Mouse (Mus musculus) left cerebral cortex, adult 18-20 months (tissue): Measurements from ENCODE around the gene Bbof1. TPM values are rescaled to one million over a fixed set of nuclear protein-coding genes. Genes with fewer than 3 reads are reported as not detected.

Experiments
- DNase-seq, 2 experiments: peaks; one replicate each; pipeline ENCODE4 v3.0.0; 2021 to 2022; ENCODE audit warnings: low spot score in 2 of 2, mixed read lengths in 1 of 2
- long read RNA-seq, 2 experiments: library from polyadenylated mRNA; stranded (forward); transcript quantifications; one replicate each; pipeline ENCODE4 v2.0.0; 2021
- total RNA-seq, 2 experiments: library from RNA; stranded (reverse); gene quantifications; 2 replicates each; pipeline ENCODE4 v1.2.3; 2021

The Bbof1 gene
- total RNA-seq, result 1 to 10 TPM; 6.5 to 9.7 TPM
- long read RNA-seq, experiment 1, partial matches to known transcripts, result 0 of 6 reads
- long read RNA-seq, experiment 1, other reads (novel, unspliced or antisense), result 3 of 6 reads
- long read RNA-seq, experiment 2, partial matches to known transcripts, result 1 of 5 reads
- long read RNA-seq, experiment 2, other reads (novel, unspliced or antisense), result 2 of 5 reads

DNA sequence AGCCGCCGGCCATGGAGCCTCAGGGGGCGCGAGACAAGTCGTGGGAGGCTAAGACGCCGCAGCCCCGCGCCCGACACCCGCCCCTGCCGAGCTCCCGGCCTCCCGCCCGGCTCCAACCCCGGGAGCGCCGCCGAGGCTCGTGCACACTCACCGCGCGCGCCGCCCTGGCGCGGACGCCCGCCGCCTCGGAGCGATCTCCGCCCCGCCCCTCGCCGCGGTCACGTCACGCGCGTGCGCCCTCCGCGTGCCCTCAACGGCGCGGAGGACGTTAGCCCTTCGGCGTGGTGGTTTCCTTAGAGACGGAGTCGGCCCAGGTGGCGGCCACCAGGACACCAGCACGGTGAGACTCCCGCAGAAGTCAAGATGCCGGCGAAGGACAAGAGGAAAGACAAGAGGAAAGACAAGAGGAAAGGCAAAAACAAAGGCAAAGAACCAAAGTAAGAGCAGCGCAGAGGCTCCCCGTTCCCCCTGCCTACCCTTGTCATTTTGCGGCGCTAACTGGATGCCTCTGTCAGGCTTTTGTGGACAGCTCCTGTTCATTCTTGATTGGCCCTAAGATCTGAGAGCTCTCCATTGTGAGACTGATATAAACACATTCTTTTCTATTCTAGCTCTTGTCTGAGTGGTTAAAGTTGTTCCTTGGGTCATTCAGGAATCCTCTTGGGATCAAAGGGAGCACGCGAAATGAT lies at the start of gene Bbof1, which contains the start of gene Entpd5:
Gene Bbof1 (plus strand): TSS at position 253 of the 689 bp plus-strand sequence.
Gene Entpd5 (minus strand): TSS at position 211 of the 689 bp plus-strand sequence.
- DNase-seq, result peak; percentile 88 to 95

DNA sequence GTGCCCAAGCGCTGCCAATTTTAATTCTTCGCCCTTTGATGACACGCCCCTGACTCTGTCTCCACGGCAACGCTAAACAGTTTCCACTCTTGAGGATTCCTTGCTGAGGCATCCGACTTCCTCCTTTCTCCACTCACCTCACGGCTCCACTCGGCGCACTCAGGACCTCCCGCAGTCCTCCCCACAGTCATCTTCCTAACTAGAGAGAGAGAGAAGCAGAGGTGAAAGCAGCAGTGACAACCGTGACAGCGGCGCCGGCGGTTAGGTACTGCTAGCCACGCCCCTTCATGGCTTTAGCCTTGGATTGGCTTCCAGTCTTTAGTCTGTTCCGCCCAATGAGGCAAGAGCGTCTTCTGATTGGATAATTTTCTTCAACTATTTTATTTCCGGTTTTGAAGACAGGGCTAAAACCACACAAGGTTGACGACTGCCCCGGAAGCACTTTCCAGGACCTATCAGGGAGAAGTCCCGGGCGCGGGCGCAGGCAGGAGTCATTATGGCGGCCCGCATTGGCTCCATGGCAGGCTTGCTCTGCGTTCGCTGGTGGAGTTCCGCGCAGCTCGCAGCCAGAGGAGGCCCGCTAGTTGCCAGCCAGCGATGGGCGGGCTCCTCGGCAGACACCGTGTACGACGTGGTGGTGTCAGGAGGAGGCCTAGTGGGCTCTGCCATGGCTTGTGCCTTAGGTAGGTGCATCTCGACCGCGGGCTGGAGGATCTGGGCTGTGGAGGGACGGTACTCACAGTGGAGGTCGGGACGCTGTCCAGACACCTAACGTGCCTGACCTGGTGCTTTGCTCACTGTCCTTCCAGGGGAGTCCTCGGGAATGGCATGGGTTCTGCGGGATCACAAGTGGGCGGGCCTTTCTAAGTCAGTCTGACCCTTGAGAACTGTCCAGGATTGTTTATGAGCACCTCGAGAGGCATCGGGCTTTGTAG lies 47.0 kb upstream of the Bbof1 start, which contains the start of the genes Coq6 and Fam161b:
Gene Coq6 (plus strand): TSS at position 103 of the 935 bp plus-strand sequence.
Gene Fam161b (minus strand): TSS at position 279 of the 935 bp plus-strand sequence.
- DNase-seq, result peak; percentile 95 to 96

DNA sequence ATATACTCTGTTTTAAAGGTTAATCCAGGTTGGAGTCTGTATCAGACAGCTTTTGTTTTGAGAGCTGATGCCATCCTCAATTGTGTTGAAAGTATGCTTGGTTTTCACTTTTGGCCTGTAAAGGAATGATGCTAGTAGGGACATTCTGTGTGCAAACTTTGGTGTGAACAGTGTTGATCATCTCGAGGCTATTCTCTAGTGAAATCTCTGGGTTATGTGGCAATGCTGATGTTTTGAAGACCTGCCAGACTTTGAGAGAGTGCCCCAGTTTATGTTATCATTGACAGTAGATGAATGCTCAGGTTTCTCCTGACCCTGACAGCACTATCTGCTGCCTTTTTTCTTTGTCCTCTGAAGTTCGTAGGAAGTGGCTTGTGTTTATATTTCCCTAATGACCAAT lies 46.0 kb upstream of the Bbof1 start:
- DNase-seq, result no peak

DNA sequence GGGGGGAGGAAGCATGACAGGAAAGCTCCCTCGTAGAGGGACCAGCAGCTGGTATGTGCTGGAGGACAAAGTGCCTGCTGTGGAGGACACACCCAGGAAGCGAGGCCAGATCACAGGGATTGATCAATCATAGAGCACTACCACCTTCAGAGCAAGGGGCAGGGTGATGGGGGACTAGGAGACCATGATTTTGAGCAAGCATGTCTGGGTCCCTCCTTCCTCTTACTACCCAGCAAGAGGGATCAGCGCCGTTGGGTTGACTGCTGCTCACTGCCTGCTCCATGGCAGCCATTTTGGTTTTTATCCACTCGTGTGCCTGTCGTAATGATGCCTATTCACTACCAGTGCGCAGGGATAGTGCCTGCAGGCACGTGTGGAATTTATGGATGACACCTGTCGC lies 44.6 kb upstream of the Bbof1 start:
- no peak for DNase-seq

DNA sequence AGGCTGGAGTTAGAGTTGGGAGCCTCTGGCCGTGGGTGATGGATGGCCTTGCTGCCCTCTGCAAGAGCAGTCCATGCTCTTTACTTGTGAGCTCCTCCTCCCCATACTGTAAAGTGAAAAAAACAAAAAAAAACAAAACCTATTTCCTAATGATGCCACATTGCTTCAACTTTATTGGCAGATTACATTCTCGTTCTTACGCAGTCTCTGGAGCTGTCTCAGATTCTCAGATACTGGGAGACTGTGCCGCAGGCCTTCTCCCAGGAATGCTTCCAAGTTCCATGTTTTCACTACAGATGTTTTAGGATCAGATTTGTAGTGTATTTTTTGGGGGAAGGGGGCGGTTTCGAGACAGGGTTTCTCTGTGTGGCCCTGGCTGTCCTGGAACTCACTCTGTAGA lies 43.7 kb upstream of the Bbof1 start:
- no peak for DNase-seq

DNA sequence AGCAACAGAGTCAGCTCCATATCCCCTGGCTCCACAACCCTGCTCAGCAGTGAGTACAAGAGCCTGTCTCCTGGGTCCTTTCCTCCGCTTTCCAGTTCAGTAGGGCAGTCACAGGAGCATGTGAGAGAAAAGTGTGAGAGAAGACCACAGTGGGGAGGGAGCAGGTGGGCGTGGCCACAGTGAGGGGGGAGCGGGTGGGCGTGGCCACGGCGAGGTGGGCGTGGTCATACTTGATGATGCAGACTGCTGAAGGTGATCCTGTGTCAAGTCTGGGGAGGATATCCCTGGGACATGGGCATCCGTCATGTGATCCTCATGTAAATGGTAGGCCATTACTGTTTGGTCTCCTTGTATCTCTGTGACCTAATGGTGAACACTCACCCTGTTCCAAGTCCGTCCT lies 41.9 kb upstream of the Bbof1 start:
- no peak for DNase-seq

DNA sequence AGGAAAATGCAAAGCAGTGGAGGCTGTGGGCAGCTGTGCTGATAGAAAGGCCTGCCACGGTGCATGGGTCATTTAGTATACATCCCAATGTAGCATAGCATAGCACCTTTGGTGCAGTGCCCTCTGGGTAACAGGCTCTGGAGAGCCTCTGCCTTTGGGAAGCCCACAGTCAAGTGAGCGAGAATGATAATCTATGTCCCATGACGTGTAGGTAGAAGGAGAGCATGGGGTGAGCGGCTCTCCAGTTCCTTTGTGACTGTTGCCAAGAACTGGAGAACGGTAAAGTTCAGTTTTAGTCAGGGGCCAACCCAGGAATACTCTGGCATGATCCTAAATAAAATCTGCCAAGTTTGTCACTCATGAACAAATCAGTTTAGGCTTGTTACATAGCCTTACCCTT lies 37.2 kb upstream of the Bbof1 start:
- DNase-seq, result no peak

DNA sequence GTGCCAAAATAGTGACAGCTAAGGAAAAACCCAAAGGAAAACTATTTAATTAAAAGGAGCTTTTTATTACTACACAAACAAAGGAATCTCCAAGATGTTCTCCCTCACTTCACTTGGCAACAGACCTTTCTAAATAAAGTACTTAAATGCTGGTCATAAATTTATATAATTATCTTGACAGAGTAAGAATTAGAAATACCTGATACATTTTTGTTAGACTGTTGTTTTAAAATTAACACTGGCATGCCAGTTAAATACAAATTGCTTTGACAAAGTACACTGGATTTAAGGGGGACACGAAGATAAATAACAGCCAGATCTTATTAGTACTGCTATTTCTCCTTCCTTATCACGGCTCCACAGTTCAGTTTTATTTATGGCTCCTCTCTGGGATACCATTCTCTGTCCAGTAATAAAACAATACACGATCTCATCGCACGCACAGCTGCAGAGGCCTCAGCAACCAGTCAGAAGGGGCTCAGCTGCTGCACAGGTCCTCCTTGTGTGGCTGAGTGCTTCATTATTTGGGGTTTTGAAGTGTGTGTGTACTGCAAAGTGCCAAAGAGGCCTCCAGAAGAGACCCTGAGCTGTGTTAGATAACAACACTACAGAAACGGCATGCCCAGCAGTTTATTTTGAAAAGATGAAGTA lies 34.9 kb upstream of the Bbof1 start:
- no peak for DNase-seq

DNA sequence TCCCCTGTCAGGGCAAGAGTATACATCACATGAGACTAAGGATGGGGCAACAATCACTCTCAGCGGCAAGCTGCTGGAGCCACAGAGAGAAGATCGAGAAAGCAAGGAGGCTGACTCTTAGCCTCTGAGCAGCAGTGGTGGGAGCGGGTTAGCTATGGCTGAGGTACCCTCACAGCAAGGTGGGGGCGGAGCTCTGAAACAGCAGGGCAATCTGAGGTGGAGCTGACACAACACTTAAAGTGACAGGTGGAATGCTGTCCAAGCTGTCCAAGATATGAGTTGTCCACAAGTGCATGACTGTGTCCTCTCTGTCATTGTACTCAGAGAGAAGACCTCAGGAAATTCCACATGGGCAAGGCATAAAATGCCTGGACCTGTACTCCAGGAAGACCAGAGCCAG lies 26.5 kb upstream of the Bbof1 start:
- DNase-seq, result no peak

DNA sequence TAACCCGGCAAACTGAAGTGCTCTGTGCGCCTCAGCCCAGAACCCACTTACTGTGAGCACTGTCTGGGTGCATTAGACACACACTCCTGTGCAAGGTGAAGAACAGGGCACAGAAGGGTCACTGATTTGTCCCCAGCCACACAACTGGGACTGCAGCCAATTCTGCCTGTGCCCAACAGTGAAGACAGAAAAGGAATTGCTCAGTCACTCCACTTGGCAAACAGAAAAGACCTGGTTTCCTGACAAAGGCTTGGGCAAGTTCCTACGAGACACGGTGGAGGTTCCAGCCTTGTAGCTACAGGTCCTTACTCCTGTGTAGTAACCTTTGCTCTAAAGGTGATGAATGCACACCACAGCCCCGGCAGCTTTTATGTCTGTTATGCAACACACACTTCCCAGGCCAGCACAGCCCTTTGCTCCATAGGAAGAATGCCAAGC lies 24.2 kb upstream of the Bbof1 start:
- no peak for DNase-seq

DNA sequence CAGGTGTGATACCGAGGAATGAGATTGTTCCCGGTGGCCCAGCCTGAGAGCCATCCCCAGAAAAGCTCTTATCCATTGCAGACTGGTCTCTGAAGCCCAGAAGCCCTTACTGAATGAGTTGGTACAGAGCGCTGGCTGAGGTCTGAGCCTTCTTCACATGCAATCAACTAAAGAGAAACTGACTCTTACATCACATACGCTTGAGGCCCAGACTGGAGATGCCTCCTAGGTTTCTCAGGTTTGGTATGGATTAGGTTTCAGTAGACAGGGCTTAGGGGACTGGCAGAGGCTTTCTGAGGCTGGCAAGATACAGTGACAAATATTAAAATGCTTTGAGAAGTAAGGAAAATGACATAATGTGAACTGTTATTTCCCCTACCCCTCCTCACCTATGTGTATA lies 23.5 kb upstream of the Bbof1 start:
- DNase-seq, result no peak

DNA sequence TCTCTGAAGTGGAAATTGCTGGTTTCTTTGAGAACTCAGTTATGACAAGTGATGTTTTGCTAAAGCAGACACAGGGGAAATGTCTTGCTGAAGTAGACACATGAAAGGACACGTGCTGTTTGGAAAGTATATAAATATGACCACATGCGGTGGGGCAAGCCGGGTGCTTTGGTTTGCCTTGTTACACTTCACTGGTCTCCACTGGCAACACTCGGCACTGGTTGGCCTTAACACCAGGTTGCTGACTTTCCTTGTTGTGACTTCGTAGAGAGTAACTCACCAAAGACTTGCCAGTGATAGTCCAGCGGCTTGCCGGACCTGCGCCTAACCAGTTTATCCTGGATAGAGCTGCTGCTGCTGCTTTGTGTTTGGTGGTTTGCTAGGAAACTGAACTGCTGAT lies 20.8 kb upstream of the Bbof1 start:
- DNase-seq, result no peak

DNA sequence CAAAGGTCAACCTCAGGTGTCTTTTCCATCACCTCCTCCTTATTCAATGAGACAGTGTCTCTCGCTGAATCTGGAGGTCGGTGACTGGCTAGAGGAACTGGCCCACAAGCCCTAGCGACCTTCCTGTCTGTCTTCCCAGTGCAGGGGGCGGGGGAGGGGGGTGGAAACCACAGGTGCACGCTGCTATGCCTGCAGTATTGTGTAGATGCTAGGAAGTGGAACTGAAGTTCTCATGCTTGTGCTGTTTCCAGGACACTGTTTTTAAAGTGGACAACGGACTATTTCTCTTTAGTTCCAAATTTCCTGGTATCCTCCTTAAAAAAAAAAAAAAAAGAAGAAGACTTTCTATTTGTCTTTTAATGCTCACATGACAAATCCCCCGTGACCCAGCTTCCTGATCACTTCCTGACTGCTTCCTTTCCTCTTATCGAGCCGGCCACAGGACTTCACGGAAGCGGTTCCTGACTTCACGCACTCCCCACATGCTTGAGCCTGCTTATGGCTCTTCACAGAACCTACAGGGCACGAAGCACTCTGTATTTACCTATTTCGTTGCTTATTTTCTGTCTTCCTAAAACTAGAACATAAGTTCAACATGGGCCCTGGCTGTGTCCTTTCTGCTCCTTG lies 20.0 kb upstream of the Bbof1 start:
- no peak for DNase-seq

DNA sequence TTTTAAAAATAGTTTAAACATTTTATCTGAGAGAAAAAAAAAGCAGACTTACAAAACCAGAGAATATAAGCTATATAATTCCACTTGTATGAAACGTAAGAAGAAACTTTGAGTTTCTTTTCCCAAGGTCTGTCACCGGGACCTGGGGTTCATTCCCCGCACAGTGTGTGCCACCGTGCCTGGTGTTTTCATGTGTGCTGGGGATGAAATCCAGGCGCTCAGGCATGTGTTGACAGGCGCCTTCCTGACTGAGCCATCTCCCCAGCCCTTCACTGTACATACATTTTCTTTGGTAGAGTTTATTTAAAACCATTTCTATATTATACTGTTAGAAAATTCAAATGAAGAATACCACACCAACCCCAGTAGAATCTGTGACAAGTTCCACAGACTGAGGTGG lies 18.5 kb upstream of the Bbof1 start:
- no peak for DNase-seq

DNA sequence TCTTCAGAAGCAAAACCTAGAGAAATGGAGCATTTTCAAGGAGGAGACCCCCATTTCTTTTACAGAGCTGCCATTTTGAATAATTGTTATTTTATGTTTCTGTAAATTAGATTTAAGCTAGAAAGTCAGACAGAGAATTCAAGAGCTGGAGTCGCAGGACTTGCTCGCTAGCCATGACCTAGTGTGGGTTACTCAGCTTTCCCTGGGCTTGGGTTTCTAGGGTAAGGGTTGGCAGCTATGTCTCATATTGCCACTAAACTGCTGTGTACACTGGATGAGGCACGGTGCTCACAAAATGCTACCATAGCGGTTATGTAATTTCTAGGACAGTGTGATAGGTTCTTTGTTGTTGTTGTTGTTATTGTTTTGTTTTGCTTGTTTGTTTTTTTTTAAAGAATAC lies 16.2 kb upstream of the Bbof1 start:
- DNase-seq, result no peak

DNA sequence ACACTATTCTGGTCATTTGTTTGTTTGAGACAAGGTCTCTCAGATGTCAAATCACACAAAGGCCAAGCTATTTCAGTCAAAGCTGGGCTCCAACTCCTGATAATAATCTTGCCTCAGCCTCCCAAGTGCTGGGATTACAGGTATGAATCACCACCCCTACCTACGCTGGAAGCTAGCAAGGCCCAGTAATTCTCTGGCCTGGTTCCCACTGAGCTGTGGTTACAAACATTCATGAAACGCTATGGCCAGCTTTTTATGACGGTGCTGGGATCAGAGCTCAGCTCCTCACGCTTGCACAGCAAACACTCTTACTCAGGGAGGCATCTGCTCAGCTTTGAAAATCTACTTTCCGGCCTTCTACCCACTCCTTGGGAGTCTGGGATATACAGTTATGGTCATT lies 15.0 kb upstream of the Bbof1 start:
- DNase-seq, result no peak

DNA sequence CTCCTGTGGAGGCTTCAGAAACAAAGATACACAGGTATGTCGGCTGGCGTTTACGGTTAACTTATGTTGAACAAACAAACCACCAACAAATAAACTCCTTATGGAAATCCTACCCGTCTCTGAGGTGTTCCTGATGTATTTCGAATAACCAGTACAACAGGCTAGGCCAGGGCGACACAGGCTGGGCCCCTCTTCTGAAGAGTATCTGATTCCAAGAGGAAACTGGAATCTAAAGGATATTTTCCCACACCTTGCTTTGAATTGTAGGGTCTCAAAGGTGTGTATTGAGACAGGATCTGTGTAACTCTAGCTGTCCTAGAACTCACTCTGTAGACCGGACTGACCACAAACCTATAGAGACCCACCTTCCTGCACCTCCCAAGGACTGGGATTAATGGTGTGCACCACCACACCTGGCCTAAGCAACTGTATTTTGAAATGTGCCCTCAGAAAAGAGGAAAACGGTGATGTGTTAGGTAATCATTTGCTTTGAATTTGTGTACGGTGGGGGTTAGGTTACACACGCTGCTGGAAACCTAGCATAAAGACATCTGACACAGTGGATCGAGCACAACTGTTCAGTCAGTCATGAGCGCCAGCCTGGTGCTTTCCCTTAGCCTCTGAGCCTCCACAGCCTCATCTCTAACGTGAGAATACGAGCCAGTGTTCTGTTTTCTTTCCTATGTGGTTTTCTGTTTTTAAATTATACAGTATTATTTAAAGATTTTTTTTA lies 11.8 kb upstream of the Bbof1 start:
- no peak for DNase-seq

DNA sequence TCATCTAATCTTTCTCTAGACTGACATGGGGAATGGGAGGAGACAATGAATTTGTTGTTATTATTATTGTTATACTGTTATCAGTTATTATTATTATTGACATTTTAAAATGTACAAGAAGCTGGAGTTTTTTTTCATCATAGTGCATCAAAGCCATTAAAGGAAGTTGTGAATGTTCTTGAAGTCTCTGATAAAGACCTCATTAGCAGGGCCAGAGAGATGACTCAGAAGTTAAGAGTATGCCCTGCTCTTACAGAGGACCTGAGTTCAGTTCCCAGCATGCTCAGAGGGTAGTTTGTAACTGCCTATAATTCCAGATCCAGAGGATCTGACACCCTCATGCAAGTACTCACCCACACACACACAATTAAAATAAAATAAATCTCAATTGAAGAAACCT lies 11.2 kb upstream of the Bbof1 start:
- no peak for DNase-seq

DNA sequence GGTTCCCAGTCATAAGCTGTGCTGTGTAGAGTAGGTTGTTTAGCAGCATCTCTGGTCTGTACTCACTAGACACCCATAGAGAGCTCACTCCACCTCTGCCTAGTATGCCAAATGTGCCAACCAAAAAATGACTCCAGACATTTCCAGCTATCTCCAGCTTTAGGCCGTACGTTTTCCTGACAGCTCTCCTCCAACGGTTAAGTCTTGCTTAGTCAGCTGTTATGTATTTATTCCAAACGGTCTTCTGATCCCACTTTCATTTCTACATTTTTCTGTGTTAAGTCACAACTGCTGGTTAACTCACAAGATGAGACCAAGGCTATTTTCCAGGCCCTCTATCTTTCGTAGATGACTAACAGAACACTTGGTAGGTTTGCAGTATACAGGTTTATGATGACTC lies 10.2 kb upstream of the Bbof1 start:
- no peak for DNase-seq

DNA sequence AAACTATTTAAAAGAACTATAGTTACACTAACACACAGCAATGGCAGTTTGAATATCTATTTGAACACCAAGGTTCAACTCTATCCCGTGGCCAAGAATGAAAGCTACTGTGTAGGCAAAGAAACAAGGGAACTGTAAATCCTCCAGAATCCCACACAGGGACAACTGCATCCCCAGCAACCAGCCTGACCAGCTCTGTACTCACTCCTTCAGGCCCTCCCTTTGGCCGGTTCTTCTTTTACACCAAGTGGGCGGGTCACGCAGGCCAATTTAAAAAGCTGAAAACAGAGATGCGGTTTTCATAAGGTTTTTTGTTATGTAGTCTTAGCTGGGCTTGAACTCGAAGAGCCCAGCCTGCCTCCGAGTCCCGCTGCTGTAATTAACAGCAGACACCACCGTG lies 9.7 kb upstream of the Bbof1 start:
- no peak for DNase-seq
